9 mouse cellular contexts compared by ENCODE assay signal in the genomic region with DNA sequence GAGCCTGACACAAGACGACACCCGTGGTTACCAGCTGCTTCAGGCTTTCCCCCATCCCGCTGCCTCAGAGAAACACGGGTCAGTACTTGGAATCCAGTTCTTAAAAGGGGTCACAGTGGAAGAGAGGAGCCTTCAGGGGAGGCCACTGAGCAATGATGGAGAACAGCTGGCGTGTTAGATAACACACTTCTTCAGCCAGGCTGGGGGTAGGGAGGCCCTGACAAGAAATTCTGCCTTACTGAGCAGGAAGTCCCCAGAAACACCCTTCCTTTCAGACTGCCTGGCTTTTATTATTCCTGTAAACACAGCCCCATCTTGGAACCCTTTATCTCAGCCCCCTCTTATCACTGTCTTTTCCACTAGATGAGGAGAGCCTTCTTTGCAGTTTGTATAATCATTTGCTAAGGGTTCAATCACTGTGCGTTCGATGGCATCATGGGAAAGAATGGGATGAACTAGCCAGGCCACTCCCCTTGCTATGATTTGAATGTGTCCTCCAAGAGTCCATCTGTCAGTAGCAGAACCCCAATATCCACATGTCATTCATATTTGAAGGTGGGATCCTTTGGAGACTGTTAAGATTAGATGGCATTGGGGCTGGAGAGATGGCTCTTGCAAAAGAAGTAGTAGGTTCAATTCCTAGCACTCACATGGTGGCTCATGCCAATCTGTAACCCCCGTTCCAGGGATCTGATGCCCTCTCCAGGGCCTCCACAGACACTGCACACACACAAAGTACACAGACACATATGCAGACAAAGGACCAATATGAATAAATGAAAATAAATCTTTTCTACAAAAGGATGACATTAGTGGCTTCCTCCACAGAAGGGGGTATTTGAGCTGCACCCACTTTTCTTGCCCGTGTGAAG. TPM values are rescaled to one million over a fixed set of nuclear protein-coding genes. Genes with fewer than 3 reads are reported as not detected.
DNase-seq lines count a peak whose midpoint lies in the region; ATAC-seq and TF ChIP-seq lines count a peak whose summit lies in the region.
"Had no signal": no experiment of that assay in that cellular context is flagged by ENCODE, and none has a peak within 500 bp of the region (broad histone marks: within the 10 kb centered on the region; RNA-seq: fewer than 3 reads in every experiment).

No protein-coding gene starts in this region.

- no peaks in the 10 kb centered on the region for H3K27me3 ChIP-seq in liver, embryonic 14.5 days (ENCODE audit: control insufficient read depth, insufficient read depth, low read length)
- H3K27me3 ChIP-seq in midbrain, embryonic 13.5 days, result no peaks in the 10 kb centered on the region
- H3K27me3 ChIP-seq: limb, embryonic 15.5 days had no signal

- peaks cover 52% of the 10 kb centered on the region for H3K4me1 ChIP-seq in bone marrow macrophage, adult 2 months (ENCODE audit: control insufficient read depth, insufficient read depth, low read length)
- peaks cover 45 to 68% of the 10 kb centered on the region in 2 experiments for H3K4me1 ChIP-seq in liver, embryonic 14.5 days (replicated peaks; ENCODE audit: control insufficient read depth in 2 of 2, insufficient read depth in 2 of 2, low read length in 1 of 2)
- H3K4me1 ChIP-seq in midbrain, embryonic 13.5 days (replicated peaks), result peaks cover 30% of the 10 kb centered on the region
- H3K4me1 ChIP-seq: limb, embryonic 15.5 days had no signal

- peak overlapping the region; percentile 56 for H3K4me2 ChIP-seq in liver, embryonic 14.5 days (ENCODE audit: low read depth)
- H3K4me2 ChIP-seq in midbrain, embryonic 13.5 days (replicated peaks), result no peak overlapping the region
- H3K4me2 ChIP-seq: limb, embryonic 15.5 days had no signal

- H3K9ac ChIP-seq in liver, embryonic 14.5 days (replicated peaks), result peak overlapping the region; percentile 59
- no peak overlapping the region for H3K9ac ChIP-seq in midbrain, embryonic 13.5 days (replicated peaks)
- H3K9ac ChIP-seq: limb, embryonic 15.5 days had no signal

- intact Hi-C loops in heart, postnatal 25 days (cut with DNase I), result no loop called here

- peak overlapping the region; percentile 13; the same call in 1 of the 2 replicates for H3K27ac ChIP-seq in bone marrow macrophage, adult 2 months (ENCODE audit: insufficient read depth, low read depth, low read length)
- peak overlapping the region; percentile 96 for H3K27ac ChIP-seq in liver, embryonic 14.5 days
- H3K27ac ChIP-seq in layer of hippocampus, adult 2 months, result no peak overlapping the region
- no peak overlapping the region for H3K27ac ChIP-seq in midbrain, embryonic 13.5 days
- H3K27ac ChIP-seq: limb, embryonic 15.5 days had no signal

- TF ChIP-seq CTCF in bone marrow macrophage, adult 2 months (IDR thresholded peaks at IDR 0.05; ENCODE audit: low read depth, low read length), result no peak
- peak; percentile 62 for TF ChIP-seq CTCF in liver, embryonic 14.5 days (IDR thresholded peaks at IDR 0.05; ENCODE audit: low read depth)
- TF ChIP-seq CTCF in layer of hippocampus, adult 2 months (conservative IDR thresholded peaks at IDR 0.05), result no peak

- no peak for TF ChIP-seq POLR2A in bone marrow macrophage, adult 2 months (IDR thresholded peaks at IDR 0.05; ENCODE audit: borderline replicate concordance, low read depth, low read length)

- no peaks in the 10 kb centered on the region for H3K9me3 ChIP-seq in liver, embryonic 14.5 days (ENCODE audit: control insufficient read depth, low read length)
- no peaks in the 10 kb centered on the region for H3K9me3 ChIP-seq in midbrain, embryonic 13.5 days
- H3K9me3 ChIP-seq: limb, embryonic 15.5 days had no signal

- peak; percentile 51 for ATAC-seq in CD4-positive, CD25-positive, alpha-beta regulatory T cell, adult 4 months
- peak; percentile 99 for ATAC-seq in liver, embryonic 14.5 days (ENCODE audit: insufficient read depth)
- no peak for ATAC-seq in midbrain, embryonic 13.5 days

- H3K4me3 ChIP-seq in bone marrow macrophage, adult 2 months (ENCODE audit: insufficient read depth, low read length), result no peak overlapping the region
- peak overlapping the region; percentile 4 to 17; a peak in 2 of 4 replicates for H3K4me3 ChIP-seq in liver, embryonic 14.5 days (ENCODE audit: insufficient read depth in 1 of 2, low read depth in 2 of 2, low read length in 2 of 2)
- H3K4me3 ChIP-seq in layer of hippocampus, adult 2 months, result no peak overlapping the region
- H3K4me3 ChIP-seq in midbrain, embryonic 13.5 days (replicated peaks), result no peak overlapping the region
- H3K4me3 ChIP-seq: limb, embryonic 15.5 days had no signal

- 18% methylated on average over 9 of the region's 9 CpGs for WGBS in liver, embryonic 14.5 days (ENCODE audit: insufficient replicate concordance)
- WGBS in midbrain, embryonic 13.5 days, result 77% methylated on average over 9 of the region's 9 CpGs

- no peaks in the 10 kb centered on the region for H3K36me3 ChIP-seq in liver, embryonic 14.5 days (replicated peaks; ENCODE audit: control insufficient read depth, insufficient read depth, low read depth)
- no peaks in the 10 kb centered on the region for H3K36me3 ChIP-seq in midbrain, embryonic 13.5 days
- H3K36me3 ChIP-seq: limb, embryonic 15.5 days had no signal

- DNase-seq in heart, postnatal 25 days (ENCODE audit: low spot score), result peak; percentile 61
- DNase-seq in liver, embryonic 14.5 days (ENCODE audit: low read depth in 3 of 3, low spot score in 3 of 3), result peak; percentile 86 to 95 (median 89)
- DNase-seq in yolk sac, embryonic 10.5 days (ENCODE audit: low spot score), result peak; percentile 45
- no peak for DNase-seq in layer of hippocampus, adult 2 months (ENCODE audit: low spot score in 2 of 2)
- no peak for DNase-seq in cerebellum, adult 18-20 months

- peak; percentile 95 for TF ChIP-seq EP300 in liver, embryonic 14.5 days (IDR thresholded peaks at IDR 0.05; ENCODE audit: low read depth)

RNA-seq across cellular contexts. Expression of gene Plxnc1, which starts 12.4 kb away (rescaled TPM):
- polyA plus RNA-seq in CD4-positive, CD25-positive, alpha-beta regulatory T cell, adult 4 months (2017; shearing (Covaris generic)), result 10 to 100 TPM; 23.6 to 29.0 TPM
- polyA plus RNA-seq in bone marrow macrophage, adult 2 months (2012; ENCODE audit: insufficient read depth, insufficient read length, missing spikeins), result 76.7 and 82.8 TPM in 2 replicates
- 1 to 10 TPM; 2.0 to 2.6 TPM for total RNA-seq in heart, postnatal 25 days (2021)
- 1.4 and 2.0 TPM in 2 replicates for polyA plus RNA-seq in liver, embryonic 14.5 days (2012; rRNA removed)
- 2.1 and 2.5 TPM in 2 replicates for polyA plus RNA-seq in liver, embryonic 14.5 days (2014; fragmentation: Nextera tagmentation; extraction: Ambion mirVana)
- total RNA-seq in layer of hippocampus, adult 2 months (2021), result 10 to 100 TPM; 32.5 to 33.9 TPM
- 8.7 and 9.4 TPM in 2 replicates for polyA plus RNA-seq in midbrain, embryonic 13.5 days (2015; fragmentation: Nextera tagmentation; extraction: Ambion mirVana)

Comparison
In these comparisons a context has a peak if more than half of its experiments do, and no peak if none do; other contexts are left out.
1. H3K27ac ChIP-seq: peak in bone marrow macrophage, adult 2 months (single experiment) and liver, embryonic 14.5 days (single experiment); none in layer of hippocampus, adult 2 months (single experiment) and midbrain, embryonic 13.5 days (single experiment).
2. H3K4me3 ChIP-seq: peak in liver, embryonic 14.5 days (2 of 2); none in bone marrow macrophage, adult 2 months (single experiment), layer of hippocampus, adult 2 months (single experiment) and midbrain, embryonic 13.5 days (single experiment).
3. DNase-seq: peak in heart, postnatal 25 days (single experiment), liver, embryonic 14.5 days (3 of 3) and yolk sac, embryonic 10.5 days (single experiment); none in layer of hippocampus, adult 2 months (0 of 2) and cerebellum, adult 18-20 months (0 of 2).